Mouse (Mus musculus) intestine, embryonic 16.5 days (tissue): Measurements from ENCODE around the gene Gm21976. TPM values are rescaled to one million over a fixed set of nuclear protein-coding genes. Genes with fewer than 3 reads are reported as not detected.

ENCODE experiments used
- ATAC-seq: fragments of 200-750 bp; cut with Nextera tagmentation; 2 replicates; pipeline ENCODE4 v1.8.0; 2017; ENCODE audit warnings: moderate TSS enrichment, moderate library complexity
- H3K27ac ChIP-seq: fragments of 300-500 bp; sonication (generic); 2 replicates; pipeline ENCODE4 v1.5.1; 2014; ENCODE audit warnings: mild to moderate bottlenecking, low read length
- H3K27me3 ChIP-seq: fragments of 300-500 bp; sonication (generic); replicated peaks from 2 replicates; pipeline ENCODE4 v1.6.1; 2014; ENCODE audit warnings: low read length, control low read depth, mixed read lengths; ENCODE audit not compliant: control insufficient read depth, insufficient read depth
- H3K36me3 ChIP-seq: fragments of 300-500 bp; sonication (generic); 2 replicates; pipeline ENCODE4 v1.6.1; 2014; ENCODE audit warnings: low read length, control low read depth; ENCODE audit not compliant: control insufficient read depth, insufficient read depth
- H3K4me1 ChIP-seq: fragments of 300-500 bp; sonication (generic); 2 replicates; pipeline ENCODE4 v1.6.1; 2014; ENCODE audit warnings: low read length, control low read depth, mixed read lengths; ENCODE audit not compliant: control insufficient read depth, insufficient read depth
- H3K4me2 ChIP-seq: fragments of 300-500 bp; sonication (generic); 2 replicates; pipeline ENCODE4 v1.6.1; 2014; ENCODE audit warnings: low read depth, low read length, control low read depth
- H3K4me3 ChIP-seq: fragments of 300-500 bp; sonication (generic); 2 replicates; pipeline ENCODE4 v1.5.1; 2014; ENCODE audit warnings: mild to moderate bottlenecking, low read length
- H3K9ac ChIP-seq: fragments of 300-500 bp; sonication (generic); 2 replicates; pipeline ENCODE4 v1.6.1; 2014; ENCODE audit warnings: low read depth, low read length
- H3K9me3 ChIP-seq: fragments of 300-500 bp; sonication (generic); 2 replicates; pipeline ENCODE4 v1.6.1; 2016; ENCODE audit warnings: low read length, control low read depth; ENCODE audit not compliant: control insufficient read depth
- WGBS: fragments of 180-500 bp; shearing (Covaris S2); extraction: QIAGEN DNeasy Blood & Tissue Kit; methylation state at CpG from one replicate; pipeline ENCODE4 v1.1.7; 2014; 5-methylcytosine and 5-hydroxymethylcytosine counted together
- polyA plus RNA-seq: library from polyadenylated mRNA; unstranded; fragments of >200 nt; fragmentation: Nextera tagmentation; extraction: Ambion mirVana; gene quantifications from 2 replicates; pipeline ENCODE4 v1.2.1, GENCODE M21; 2015

Gm21976 gene
- polyA plus RNA-seq, 1 experiment from 2014 or later = not detected

- no peaks in the 10 kb centered on the region for H3K4me1 ChIP-seq
- H3K27ac ChIP-seq = no peak overlapping the region
- no peaks in the 10 kb centered on the region for H3K27me3 ChIP-seq
- ATAC-seq = no peak
- no peaks in the 10 kb centered on the region for H3K36me3 ChIP-seq
- no peak overlapping the region for H3K4me2 ChIP-seq
- no peak overlapping the region for H3K9ac ChIP-seq
- H3K4me3 ChIP-seq = no peak overlapping the region
- WGBS = 84% methylated on average over 8 of the region's 8 CpGs
- 0 out of 2 replicates have a peak, but pooled peaks cover 4% of the 10 kb centered on the region for H3K9me3 ChIP-seq
These were observed 12.0 kb downstream of the Gm21976 start for GRCm38 (mm10) chr13:98291712-98292111.

DNA sequence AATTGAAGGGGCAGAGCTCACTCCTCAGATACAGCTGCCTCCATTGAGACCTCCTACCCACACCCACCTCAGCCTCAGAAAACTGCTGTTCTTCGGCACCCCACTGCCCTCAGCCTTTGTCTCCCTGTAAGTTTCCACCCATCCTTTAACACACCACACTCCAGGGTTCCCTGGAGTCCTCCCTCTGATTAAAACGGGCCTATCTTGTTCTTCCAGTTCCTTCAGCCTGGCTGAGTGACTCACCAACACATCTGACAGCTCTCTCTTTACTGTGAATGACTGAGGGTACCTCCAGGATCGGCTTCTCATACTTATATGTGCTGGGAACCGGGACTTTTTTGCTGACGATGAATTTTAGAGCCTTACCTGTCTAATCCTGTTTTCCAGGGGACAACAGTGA, 16.4 kb downstream of the Gm21976 start:
- Histone ChIP-seq H3K27me3 (no peaks in the 10 kb centered on the region), H3K9ac (no peak overlapping the region), H3K4me1 (no peaks in the 10 kb centered on the region), H3K27ac (no peak overlapping the region), H3K36me3 (no peaks in the 10 kb centered on the region), H3K9me3 (0 out of 2 replicates have a peak, but pooled peaks cover 4% of the 10 kb centered on the region), H3K4me3 (no peak overlapping the region), H3K4me2 (no peak overlapping the region)
- WGBS = 36% methylated on average over 5 of the region's 5 CpGs
- peak; percentile 64 for ATAC-seq

- Histone ChIP-seq H3K27ac (no peak overlapping the region), H3K9ac (no peak overlapping the region), H3K9me3 (0 out of 2 replicates have a peak, but pooled peaks cover 4% of the 10 kb centered on the region), H3K4me1 (no peaks in the 10 kb centered on the region), H3K36me3 (no peaks in the 10 kb centered on the region), H3K4me2 (no peak overlapping the region), H3K27me3 (no peaks in the 10 kb centered on the region), H3K4me3 (no peak overlapping the region)
- WGBS = 91% methylated on average over 6 of the region's 6 CpGs
- no peak for ATAC-seq
These were observed 18.3 kb downstream of the Gm21976 start for GRCm38 (mm10) chr13:98297883-98298482.

GRCm38 (mm10) chr13:98298833-98299758, 19.4 kb downstream of the Gm21976 start:
- Histone ChIP-seq H3K9ac (peak overlapping the region; percentile 47; the same call in 1 of the 2 replicates), H3K4me1 (no peaks in the 10 kb centered on the region), H3K4me3 (no peak overlapping the region), H3K9me3 (0 out of 2 replicates have a peak, but pooled peaks cover 4% of the 10 kb centered on the region), H3K27ac (no peak overlapping the region), H3K27me3 (no peaks in the 10 kb centered on the region), H3K4me2 (peak overlapping the region; percentile 16; the same call in 1 of the 2 replicates), H3K36me3 (no peaks in the 10 kb centered on the region)
- ATAC-seq = peak; percentile 84
- WGBS = 48% methylated on average over 21 of the region's 21 CpGs

DNA sequence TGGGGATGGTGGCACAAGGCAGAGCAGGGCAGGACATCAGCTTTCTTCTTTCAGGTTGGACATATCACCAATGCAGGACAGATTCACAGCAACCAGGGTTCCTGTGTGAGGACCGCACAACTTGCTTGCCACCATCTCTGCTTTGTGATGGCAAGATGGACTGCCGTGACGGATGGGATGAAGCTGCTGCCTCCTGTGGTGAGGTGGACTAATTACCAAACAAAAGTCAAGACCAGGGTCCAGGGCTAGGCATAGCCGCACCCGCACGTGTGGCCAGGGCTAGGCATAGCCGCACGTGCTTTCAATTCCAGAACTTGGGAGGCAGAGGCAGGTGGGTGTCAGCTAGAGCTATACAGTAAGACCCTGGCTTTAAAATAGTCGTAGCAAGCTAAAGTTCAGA, 25.6 kb downstream of the Gm21976 start:
- no peak for ATAC-seq
- Histone ChIP-seq H3K4me1 (0 out of 2 replicates have a peak, but pooled peaks cover 4% of the 10 kb centered on the region), H3K27ac (no peak overlapping the region), H3K9ac (no peak overlapping the region), H3K36me3 (no peaks in the 10 kb centered on the region), H3K9me3 (no peaks in the 10 kb centered on the region), H3K4me3 (no peak overlapping the region), H3K27me3 (no peaks in the 10 kb centered on the region), H3K4me2 (no peak overlapping the region)
- WGBS = 91% methylated on average over 9 of the region's 9 CpGs

DNA sequence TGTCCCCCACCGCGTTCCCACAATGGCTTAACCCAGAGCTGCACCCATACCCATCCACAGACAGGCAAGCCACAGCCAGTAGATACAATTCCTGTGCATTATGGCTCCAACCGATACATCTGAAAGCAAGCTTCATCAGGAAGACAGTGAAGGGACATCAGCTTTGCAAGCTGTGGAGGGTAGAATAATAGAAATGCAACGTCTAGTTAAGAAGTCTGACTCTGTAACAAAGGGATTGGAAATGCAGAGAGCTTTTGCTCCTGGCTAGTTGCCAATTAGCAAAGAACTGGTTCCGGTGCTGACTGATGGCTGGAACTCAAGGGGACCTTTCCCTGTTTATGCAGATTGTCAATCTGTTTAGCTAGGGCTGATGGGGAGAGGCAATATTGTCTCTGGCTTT, 26.7 kb downstream of the Gm21976 start:
- Histone ChIP-seq H3K27ac (no peak overlapping the region), H3K4me3 (no peak overlapping the region), H3K36me3 (no peaks in the 10 kb centered on the region), H3K9me3 (no peaks in the 10 kb centered on the region), H3K9ac (no peak overlapping the region), H3K27me3 (no peaks in the 10 kb centered on the region), H3K4me1 (0 out of 2 replicates have a peak, but pooled peaks cover 4% of the 10 kb centered on the region), H3K4me2 (no peak overlapping the region)
- no peak for ATAC-seq
- WGBS = 38% methylated on average over 5 of the region's 5 CpGs

DNA sequence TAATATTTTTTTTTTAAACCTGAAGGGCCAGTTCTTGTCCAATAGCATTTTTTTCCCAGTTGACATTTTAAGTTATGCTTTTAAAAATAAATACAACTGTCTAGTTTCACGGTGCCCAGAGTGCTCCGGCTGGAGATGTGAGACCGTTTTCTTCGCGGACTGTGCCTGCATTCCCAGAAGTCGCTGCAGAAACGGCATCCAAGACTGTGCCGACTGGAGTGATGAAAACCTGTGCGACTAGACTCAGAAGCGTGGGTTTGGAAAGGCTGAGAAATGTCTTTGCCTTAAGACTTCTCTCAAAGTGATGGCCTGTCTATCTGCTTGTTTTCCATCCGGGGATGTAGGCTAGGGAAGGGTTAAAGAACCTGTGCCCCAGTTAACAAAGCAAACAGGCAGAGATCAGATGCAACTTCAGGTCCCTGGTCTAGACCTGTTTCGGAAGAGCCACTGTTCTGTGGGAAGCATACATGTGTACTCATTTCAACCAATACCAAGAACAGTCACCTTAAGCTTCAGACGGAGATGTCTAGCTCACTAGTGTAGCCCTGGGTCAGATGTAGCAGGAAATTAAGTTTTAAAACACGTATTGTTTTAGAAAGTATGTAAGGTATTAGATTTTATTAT, 27.3 kb downstream of the Gm21976 start:
- H3K27me3 ChIP-seq = no peaks in the 10 kb centered on the region
- no peak overlapping the region for H3K9ac ChIP-seq
- H3K36me3 ChIP-seq = no peaks in the 10 kb centered on the region
- no peak overlapping the region for H3K27ac ChIP-seq
- no peak for ATAC-seq
- 35% methylated on average over 14 of the region's 14 CpGs for WGBS
- no peak overlapping the region for H3K4me3 ChIP-seq
- no peaks in the 10 kb centered on the region for H3K9me3 ChIP-seq
- H3K4me2 ChIP-seq = no peak overlapping the region
- 0 out of 2 replicates have a peak, but pooled peaks cover 4% of the 10 kb centered on the region for H3K4me1 ChIP-seq

DNA sequence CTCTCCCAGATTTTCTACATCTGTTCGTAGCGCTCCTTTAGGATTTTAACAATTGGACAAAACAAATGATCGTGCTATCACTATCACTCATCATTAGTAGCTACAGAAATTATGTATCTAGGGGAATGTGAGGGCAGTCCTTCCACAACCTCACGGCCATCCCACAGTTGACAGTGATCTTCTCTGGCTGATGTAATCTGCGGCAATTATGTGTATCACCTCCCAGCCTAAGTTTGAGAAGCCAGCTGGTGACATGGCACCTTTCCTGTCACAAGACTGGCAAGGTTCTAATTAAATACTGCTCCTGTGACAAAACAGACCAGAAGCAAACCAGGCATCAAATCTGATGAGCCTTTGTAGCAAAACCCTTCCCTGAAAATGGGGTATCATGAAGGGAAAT, 28.3 kb downstream of the Gm21976 start:
- Histone ChIP-seq H3K4me2 (no peak overlapping the region), H3K27ac (no peak overlapping the region), H3K9me3 (no peaks in the 10 kb centered on the region), H3K36me3 (no peaks in the 10 kb centered on the region), H3K27me3 (no peaks in the 10 kb centered on the region), H3K9ac (no peak overlapping the region), H3K4me1 (0 out of 2 replicates have a peak, but pooled peaks cover 4% of the 10 kb centered on the region), H3K4me3 (no peak overlapping the region)
- 74% methylated on average over 5 of the region's 5 CpGs for WGBS
- no peak for ATAC-seq

DNA sequence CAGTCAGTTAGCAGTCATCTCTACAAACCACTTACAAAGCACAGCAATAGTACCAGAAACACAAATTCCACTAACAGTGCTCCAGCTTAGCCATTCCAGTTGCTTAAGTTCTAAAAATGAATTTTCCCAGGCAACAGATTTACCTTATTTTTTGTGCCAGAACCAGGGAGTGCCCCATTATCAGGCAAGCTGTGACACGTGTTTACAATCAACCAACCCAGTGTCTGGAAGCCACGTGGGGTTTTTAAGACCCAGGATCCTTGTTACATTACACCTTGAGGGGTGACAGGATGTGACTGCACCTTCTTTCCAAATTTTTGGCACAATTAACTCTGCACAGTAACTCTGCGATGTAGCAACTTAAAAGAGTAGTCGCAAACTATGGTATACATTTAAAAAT, 29.0 kb downstream of the Gm21976 start:
- WGBS = 78% methylated on average over 4 of the region's 4 CpGs
- Histone ChIP-seq H3K9ac (no peak overlapping the region), H3K36me3 (no peaks in the 10 kb centered on the region), H3K4me2 (no peak overlapping the region), H3K9me3 (no peaks in the 10 kb centered on the region), H3K27ac (no peak overlapping the region), H3K27me3 (no peaks in the 10 kb centered on the region), H3K4me1 (0 out of 2 replicates have a peak, but pooled peaks cover 4% of the 10 kb centered on the region), H3K4me3 (no peak overlapping the region)
- no peak for ATAC-seq
